Mouse (Mus musculus) adrenal gland, postnatal 10 days (tissue): ENCODE data around the gene Got1. TPM values are rescaled to one million over a fixed set of nuclear protein-coding genes. Genes with fewer than 3 reads are reported as not detected.

ENCODE experiments used
- total RNA-seq, 2 experiments: library from RNA; stranded (reverse); gene quantifications; 2 replicates each; pipeline ENCODE4 v1.2.3; 2021

The Got1 gene
- total RNA-seq, 2 experiments from 2014 or later: 83.4 to 147 TPM

Other genes starting within 250 kb of the Got1 start
- gene Hpse2, start 136.2 kb downstream of the Got1 start, total RNA-seq: not detected
- gene Cnnm1, start 84.2 kb downstream of the Got1 start, total RNA-seq: under 1 TPM; 0.21 to 0.42 TPM
- under 1 TPM in 1 of 2 experiments, not detected in 1; 0.12 TPM for gene Nkx2-3, start 87.7 kb upstream of the Got1 start, total RNA-seq
- gene Slc25a28, start 150.3 kb upstream of the Got1 start, total RNA-seq: 10 to 100 TPM; 54.9 to 59.2 TPM
- 10 to 100 TPM; 14.2 to 15.5 TPM for gene Entpd7, start 165.1 kb upstream of the Got1 start, total RNA-seq
- 10 to 100 TPM; 15.7 to 18.7 TPM for gene Cutc, start 228.4 kb upstream of the Got1 start, total RNA-seq
- gene Cox15, start 228.4 kb upstream of the Got1 start, total RNA-seq: 10 to 100 TPM; 34.9 to 44.9 TPM